Mouse (Mus musculus) neural tube, embryonic 11.5 days (tissue): ENCODE results near the gene Vmn1r226. TPM values are rescaled to one million over a fixed set of nuclear protein-coding genes. Genes with fewer than 3 reads are reported as not detected.

Source experiments
- ATAC-seq: fragments of 200-750 bp; cut with Nextera tagmentation; 2 replicates; pipeline ENCODE4 v1.8.0; 2017; ENCODE audit warnings: moderate number of reproducible peaks, mild to moderate bottlenecking, moderate TSS enrichment, moderate library complexity; ENCODE audit not compliant: insufficient read depth, low FRiP score, low TSS enrichment
- DNase-seq: peaks from one replicate; pipeline ENCODE4 v3.0.0-alpha.2; 2015; ENCODE audit warnings: low spot score
- H3K27ac ChIP-seq: fragments of 300-500 bp; sonication (generic); 2 replicates; pipeline ENCODE4 v1.5.1; 2014; ENCODE audit warnings: low read depth, mild to moderate bottlenecking, low read length
- H3K27me3 ChIP-seq: fragments of 300-500 bp; sonication (generic); 2 replicates; pipeline ENCODE4 v1.6.1; 2014; ENCODE audit warnings: mild to moderate bottlenecking, low read length, mixed read lengths; ENCODE audit not compliant: control insufficient read depth, insufficient read depth
- H3K36me3 ChIP-seq: fragments of 300-500 bp; sonication (generic); 2 replicates; pipeline ENCODE4 v1.6.1; 2014; ENCODE audit warnings: mild to moderate bottlenecking, low read length, moderate library complexity, mixed read lengths; ENCODE audit not compliant: control insufficient read depth, insufficient read depth
- H3K4me1 ChIP-seq: fragments of 300-500 bp; sonication (generic); 2 replicates; pipeline ENCODE4 v1.6.1; 2014; ENCODE audit warnings: low read length, mixed read lengths; ENCODE audit not compliant: control insufficient read depth, insufficient read depth
- H3K4me2 ChIP-seq: fragments of 300-500 bp; sonication (generic); 2 replicates; pipeline ENCODE4 v1.6.1; 2014; ENCODE audit warnings: low read depth, mild to moderate bottlenecking, moderate library complexity
- H3K4me3 ChIP-seq: fragments of 300-500 bp; sonication (generic); 2 replicates; pipeline ENCODE4 v1.5.1; 2014; ENCODE audit warnings: low read depth, low read length
- H3K9ac ChIP-seq: fragments of 300-500 bp; sonication (generic); 2 replicates; pipeline ENCODE4 v1.6.1; 2014; ENCODE audit warnings: mild to moderate bottlenecking, low read length
- H3K9me3 ChIP-seq: fragments of 300-500 bp; sonication (generic); 2 replicates; pipeline ENCODE4 v1.6.1; 2016; ENCODE audit warnings: low read length; ENCODE audit not compliant: control insufficient read depth
- WGBS: fragments of 180-500 bp; shearing (Covaris S2); extraction: QIAGEN DNeasy Blood & Tissue Kit; methylation state at CpG from one replicate; pipeline ENCODE4 v1.1.7; 2014; 5-methylcytosine and 5-hydroxymethylcytosine counted together
- polyA plus RNA-seq: library from polyadenylated mRNA; unstranded; fragments of >200 nt; fragmentation: Nextera tagmentation; extraction: Ambion mirVana; gene quantifications from 2 replicates; pipeline ENCODE4 v1.2.1, GENCODE M21; 2014

The Vmn1r226 gene
- polyA plus RNA-seq = not detected in 2 replicates

DNA sequence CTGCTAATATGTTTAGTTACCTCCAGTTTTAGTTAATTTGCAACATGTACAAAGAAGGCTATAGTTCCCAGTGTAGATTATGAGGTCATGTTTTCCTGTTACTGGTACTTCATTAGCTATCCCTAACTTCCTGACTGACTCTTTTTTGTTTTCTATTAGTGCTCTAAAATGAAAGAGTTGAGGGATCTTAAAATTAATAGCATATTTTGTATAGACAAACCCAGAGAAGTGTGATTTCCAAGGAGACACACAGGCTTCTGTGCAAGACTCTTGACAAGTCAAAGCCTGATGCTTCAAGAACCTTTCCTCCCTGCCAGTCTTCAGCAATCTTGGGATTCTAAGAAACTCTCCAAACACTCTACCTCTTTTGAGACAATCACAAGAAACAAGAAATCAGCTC lies at the start of gene Vmn1r226:
Gene Vmn1r226, plus strand, starts transcription at position 301 of the 400 bp plus-strand sequence.
- Histone ChIP-seq H3K27ac (no peak within 1 kb of the TSS), H3K9me3 (peaks cover 8% of the 10 kb centered on the region; the same call in 1 of the 2 replicates), H3K4me1 (no peaks in the 10 kb centered on the region), H3K4me2 (no peak within 1 kb of the TSS), H3K9ac (no peak within 1 kb of the TSS), H3K27me3 (no peaks in the 10 kb centered on the region), H3K36me3 (no peaks in the 10 kb centered on the region), H3K4me3 (no peak within 1 kb of the TSS)
- no peak for DNase-seq
- ATAC-seq = no peak

DNA sequence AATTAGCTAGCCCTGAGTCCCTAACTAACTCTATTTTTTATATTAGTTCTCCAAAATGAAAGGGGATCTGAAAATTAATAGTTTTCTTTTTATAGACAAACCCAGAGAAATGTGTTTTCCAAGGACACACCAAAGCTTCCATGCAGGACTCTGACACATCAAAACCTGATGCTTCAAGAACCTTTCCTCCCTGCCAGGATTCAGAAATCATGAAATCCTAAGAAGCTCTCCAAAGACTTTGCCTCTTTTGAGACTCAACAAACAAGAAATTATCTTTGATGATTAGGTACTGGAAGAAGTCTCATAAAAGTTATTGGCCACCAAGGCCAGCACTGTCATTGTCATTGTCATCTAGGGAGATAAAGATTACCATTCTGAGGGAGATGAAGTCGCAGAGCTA lies 46.9 kb downstream of the Vmn1r226 start, which contains the start of gene Vmn1r227:
Gene Vmn1r227, plus strand, starts transcription at position 301 of the 400 bp plus-strand sequence.
- no peak within 1 kb of the TSS for H3K4me3 ChIP-seq
- no peaks in the 10 kb centered on the region for H3K36me3 ChIP-seq
- H3K4me1 ChIP-seq = no peaks in the 10 kb centered on the region
- no peaks in the 10 kb centered on the region for H3K9me3 ChIP-seq
- no peaks in the 10 kb centered on the region for H3K27me3 ChIP-seq
- 55% methylated on average over 1 of the region's 1 CpGs for WGBS
- ATAC-seq (no peak), DNase-seq (no peak)
- H3K4me2 ChIP-seq = no peak within 1 kb of the TSS
- no peak within 1 kb of the TSS for H3K9ac ChIP-seq
- no peak within 1 kb of the TSS for H3K27ac ChIP-seq

Other genes starting within 250 kb of the Vmn1r226 start
- gene Vmn2r108, start 201.5 kb upstream of the Vmn1r226 start, polyA plus RNA-seq = not detected in 2 replicates
- not detected in 2 replicates for gene Vmn1r225, start 184.7 kb upstream of the Vmn1r226 start, polyA plus RNA-seq
- gene Vmn2r109, start 118.1 kb upstream of the Vmn1r226 start, polyA plus RNA-seq = not detected in 2 replicates
- 0.04 and 0.05 TPM in 2 replicates for gene Vmn2r110, start 86.4 kb upstream of the Vmn1r226 start, polyA plus RNA-seq
- gene Fpr-rs3, start 58.0 kb upstream of the Vmn1r226 start, polyA plus RNA-seq = not detected in 2 replicates
- not detected in 2 replicates for gene Vmn1r227, start 47.0 kb downstream of the Vmn1r226 start, polyA plus RNA-seq
- not detected in 2 replicates for gene Vmn1r228, start 103.3 kb downstream of the Vmn1r226 start, polyA plus RNA-seq
- gene Vmn1r229, start 128.7 kb downstream of the Vmn1r226 start, polyA plus RNA-seq = not detected in 2 replicates
- gene Vmn1r230, start 157.6 kb downstream of the Vmn1r226 start, polyA plus RNA-seq = not detected in 2 replicates
- not detected in 2 replicates for gene Vmn1r231, start 222.2 kb downstream of the Vmn1r226 start, polyA plus RNA-seq
- gene Vmn1r232, start 236.9 kb downstream of the Vmn1r226 start, polyA plus RNA-seq = not detected in 2 replicates